Mouse (Mus musculus) kidney, embryonic 14.5 days (tissue): ENCODE results near the gene Tmem101. TPM values are rescaled to one million over a fixed set of nuclear protein-coding genes. Genes with fewer than 3 reads are reported as not detected.

Experiments
- ATAC-seq: fragments of 200-750 bp; cut with Nextera tagmentation; 2 replicates; pipeline ENCODE4 v1.8.0; 2017; ENCODE audit warnings: moderate number of reproducible peaks, mild to moderate bottlenecking, moderate TSS enrichment, moderate library complexity; ENCODE audit not compliant: low FRiP score, low TSS enrichment
- H3K27ac ChIP-seq: fragments of 300-500 bp; sonication (generic); 2 replicates; pipeline ENCODE4 v1.5.1; 2014; ENCODE audit warnings: low read depth, mild to moderate bottlenecking, low read length, moderate library complexity, mixed read lengths
- H3K27me3 ChIP-seq: fragments of 300-500 bp; sonication (generic); 2 replicates; pipeline ENCODE4 v1.6.1; 2014; ENCODE audit warnings: mild to moderate bottlenecking, low read length; ENCODE audit not compliant: control insufficient read depth, insufficient read depth
- H3K36me3 ChIP-seq: fragments of 300-500 bp; sonication (generic); 2 replicates; pipeline ENCODE4 v1.6.1; 2014; ENCODE audit warnings: low read length, mixed read lengths; ENCODE audit not compliant: control insufficient read depth, insufficient read depth
- H3K4me1 ChIP-seq: fragments of 300-500 bp; sonication (generic); 2 replicates; pipeline ENCODE4 v1.6.1; 2014; ENCODE audit warnings: low read length, mixed read lengths; ENCODE audit not compliant: control insufficient read depth, insufficient read depth
- H3K4me2 ChIP-seq: fragments of 300-500 bp; sonication (generic); replicated peaks from 2 replicates; pipeline ENCODE4 v1.6.1; 2014; ENCODE audit warnings: low read depth, mild to moderate bottlenecking, low read length
- H3K4me3 ChIP-seq: fragments of 300-500 bp; sonication (generic); 2 replicates; pipeline ENCODE4 v1.5.1; 2014; ENCODE audit warnings: mild to moderate bottlenecking, low read length
- H3K9ac ChIP-seq: fragments of 300-500 bp; sonication (generic); 2 replicates; pipeline ENCODE4 v1.6.1; 2014; ENCODE audit warnings: low read depth, mild to moderate bottlenecking, low read length, moderate library complexity
- H3K9me3 ChIP-seq: fragments of 300-500 bp; sonication (generic); 2 replicates; pipeline ENCODE4 v1.6.1; 2016; ENCODE audit warnings: low read length; ENCODE audit not compliant: control insufficient read depth
- WGBS: fragments of 180-500 bp; shearing (Covaris S2); extraction: QIAGEN DNeasy Blood & Tissue Kit; methylation state at CpG from one replicate; pipeline ENCODE4 v1.1.7; 2014; 5-methylcytosine and 5-hydroxymethylcytosine counted together
- polyA plus RNA-seq: library from polyadenylated mRNA; unstranded; fragments of >200 nt; fragmentation: Nextera tagmentation; extraction: Ambion mirVana; gene quantifications from 2 replicates; pipeline ENCODE4 v1.2.1, GENCODE M21; 2014

Tmem101 gene
- polyA plus RNA-seq = 26.5 and 28.2 TPM in 2 replicates

- peak; percentile 83 for ATAC-seq
These were observed at the start of gene Tmem101 for GRCm38 (mm10) chr11:102156039-102156785. Gene Tmem101, minus strand, starts transcription at chr11:102156404.

DNA sequence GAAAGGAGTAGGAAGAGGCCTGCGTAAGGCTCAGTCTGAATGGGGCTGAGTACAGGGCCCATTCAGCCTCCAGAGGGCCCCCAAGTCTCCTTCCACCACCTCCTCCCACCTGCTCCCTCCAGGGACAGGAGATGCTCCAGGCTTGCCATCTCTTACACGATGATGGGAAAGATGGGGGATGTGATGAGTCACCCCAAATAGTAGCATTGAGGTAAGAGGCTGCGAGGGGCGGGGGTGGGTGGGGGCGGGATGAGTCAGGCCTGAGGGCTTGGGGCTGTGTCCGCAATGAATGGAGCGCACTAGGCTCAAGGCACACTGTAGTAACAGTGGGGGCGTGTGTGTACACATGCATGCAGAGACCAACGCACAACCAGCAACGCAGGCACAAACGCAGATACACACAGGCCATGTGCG is 45.2 kb upstream of the Tmem101 start:
- no peaks in the 10 kb centered on the region for H3K9me3 ChIP-seq
- H3K4me2 ChIP-seq = no peak overlapping the region
- H3K4me1 ChIP-seq = no peaks in the 10 kb centered on the region; the same call in 1 of the 2 replicates
- no peak overlapping the region for H3K4me3 ChIP-seq
- H3K36me3 ChIP-seq = peaks cover 80% of the 10 kb centered on the region
- no peak overlapping the region for H3K27ac ChIP-seq
- H3K9ac ChIP-seq = no peak overlapping the region
- 79% methylated on average over 12 of the region's 12 CpGs for WGBS
- H3K27me3 ChIP-seq = no peaks in the 10 kb centered on the region
- ATAC-seq = 0 out of 2 replicates have a peak, but pooled peaks have one; percentile 3

More at GRCm38 (mm10) chr11:102156039-102156785, at the start of gene Tmem101:
- Histone ChIP-seq H3K27ac (0 out of 2 replicates have a peak within 1 kb of the TSS, but pooled peaks have one; percentile 44), H3K9ac (peak within 1 kb of the TSS; percentile 77), H3K4me2 (peak within 1 kb of the TSS; percentile 90), H3K36me3 (peaks cover 29% of the 10 kb centered on the region), H3K4me1 (0 out of 2 replicates have a peak, but pooled peaks cover 6% of the 10 kb centered on the region), H3K9me3 (no peaks in the 10 kb centered on the region), H3K4me3 (peak within 1 kb of the TSS; percentile 74), H3K27me3 (no peaks in the 10 kb centered on the region)
- under 1% methylated on average over 37 of the region's 37 CpGs for WGBS

- Histone ChIP-seq H3K4me3 (no peak overlapping the region), H3K9ac (no peak overlapping the region), H3K27me3 (no peaks in the 10 kb centered on the region), H3K27ac (no peak overlapping the region), H3K36me3 (peaks cover 85% of the 10 kb centered on the region), H3K4me2 (no peak overlapping the region), H3K4me1 (no peaks in the 10 kb centered on the region; the same call in 1 of the 2 replicates), H3K9me3 (no peaks in the 10 kb centered on the region)
- no peak for ATAC-seq
- WGBS = 43% methylated on average over 9 of the region's 9 CpGs
These were observed 43.7 kb upstream of the Tmem101 start for GRCm38 (mm10) chr11:102199856-102200255.

- Histone ChIP-seq H3K9ac (no peak overlapping the region), H3K4me3 (no peak overlapping the region), H3K36me3 (peaks cover 84% of the 10 kb centered on the region), H3K9me3 (no peaks in the 10 kb centered on the region), H3K27ac (no peak overlapping the region), H3K4me1 (no peaks in the 10 kb centered on the region; the same call in 1 of the 2 replicates), H3K27me3 (no peaks in the 10 kb centered on the region), H3K4me2 (no peak overlapping the region)
- 72% methylated on average over 6 of the region's 6 CpGs for WGBS
- ATAC-seq = no peak
These were observed 42.0 kb upstream of the Tmem101 start for GRCm38 (mm10) chr11:102198245-102198644.

DNA sequence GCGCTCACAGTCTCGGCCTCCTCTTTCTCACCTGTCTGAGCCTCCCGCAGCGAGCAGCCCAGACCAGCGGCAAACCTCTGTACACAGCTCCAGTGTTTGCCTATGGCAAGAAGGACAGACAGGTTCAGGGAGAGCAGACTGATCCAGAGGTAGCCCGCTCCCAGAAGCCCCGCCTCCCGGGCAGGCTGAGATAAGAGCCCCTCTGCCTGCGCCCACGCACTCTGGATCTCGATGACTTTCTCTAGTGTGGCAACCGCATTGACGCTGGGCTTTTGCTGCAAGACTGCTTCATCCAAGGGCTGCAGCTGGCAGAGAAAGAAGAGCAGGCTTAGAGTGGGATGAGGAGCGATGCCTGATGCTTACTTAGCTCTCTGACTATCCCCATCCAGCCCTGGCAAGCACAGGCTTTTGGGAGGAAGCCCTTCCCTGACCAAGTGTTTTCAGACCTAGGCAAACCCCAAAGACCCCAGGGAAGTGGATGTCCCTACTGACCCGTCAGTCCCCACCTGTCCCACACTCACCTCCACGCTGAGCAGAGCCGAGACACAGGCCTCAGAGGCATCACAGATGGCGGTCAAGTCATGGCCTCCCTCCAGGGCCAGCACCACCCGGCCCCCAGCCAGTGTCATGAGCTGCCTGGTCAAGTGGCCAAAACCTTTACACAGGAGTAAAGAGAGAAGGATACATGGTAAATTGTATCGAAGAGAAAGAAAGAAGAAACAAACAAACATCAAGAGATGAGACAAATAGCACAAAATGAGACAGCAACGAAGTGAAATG is 40.0 kb upstream of the Tmem101 start:
- no peaks in the 10 kb centered on the region for H3K27me3 ChIP-seq
- H3K9ac ChIP-seq = no peak overlapping the region
- no peak for ATAC-seq
- no peaks in the 10 kb centered on the region for H3K9me3 ChIP-seq
- no peak overlapping the region for H3K4me3 ChIP-seq
- WGBS = 82% methylated on average over 21 of the region's 21 CpGs
- H3K27ac ChIP-seq = no peak overlapping the region
- H3K4me2 ChIP-seq = no peak overlapping the region
- no peaks in the 10 kb centered on the region; the same call in 1 of the 2 replicates for H3K4me1 ChIP-seq
- peaks cover 79% of the 10 kb centered on the region for H3K36me3 ChIP-seq

DNA sequence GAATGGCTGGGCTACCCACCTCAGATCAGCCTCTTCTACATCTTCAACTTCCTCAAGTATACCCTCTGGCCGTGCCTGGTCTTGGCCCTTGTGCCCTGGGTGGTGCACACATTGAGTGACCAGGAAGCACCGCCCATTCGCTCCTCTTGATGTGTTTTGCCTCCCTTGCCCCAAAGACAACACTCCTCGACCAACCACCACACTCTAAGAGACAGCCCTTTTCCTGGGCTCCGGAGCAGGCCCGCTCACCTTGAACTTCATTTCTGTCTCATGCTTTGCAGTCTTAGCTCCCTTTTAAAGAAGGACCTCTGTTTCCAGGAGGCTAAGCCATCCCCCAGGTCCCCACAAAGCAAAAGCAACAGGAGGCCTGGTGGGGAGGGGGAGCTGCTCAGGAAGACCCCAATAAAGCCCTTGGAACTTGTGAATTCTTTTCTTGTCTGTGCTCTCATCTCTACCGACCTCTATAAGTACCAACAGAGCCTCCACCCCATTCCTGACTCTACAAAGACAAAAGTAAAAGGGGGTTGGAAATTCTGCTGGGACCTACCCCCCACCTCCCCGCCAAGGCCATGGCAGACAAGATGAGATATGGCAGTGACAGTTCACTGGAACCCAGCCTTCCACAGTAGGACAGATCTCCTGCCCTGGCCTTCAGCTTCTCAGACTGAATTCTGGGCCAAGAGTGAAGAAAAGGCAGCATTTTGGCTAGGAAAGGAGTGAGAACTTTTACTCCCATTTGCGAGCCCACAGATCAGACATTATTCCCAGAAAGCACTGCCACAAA is 37.6 kb upstream of the Tmem101 start:
- WGBS = 77% methylated on average over 9 of the region's 9 CpGs
- Histone ChIP-seq H3K4me1 (peaks cover 10% of the 10 kb centered on the region; the same call in 1 of the 2 replicates), H3K4me3 (no peak overlapping the region), H3K9ac (no peak overlapping the region), H3K27me3 (no peaks in the 10 kb centered on the region), H3K36me3 (peaks cover 59% of the 10 kb centered on the region), H3K4me2 (no peak overlapping the region), H3K9me3 (no peaks in the 10 kb centered on the region), H3K27ac (no peak overlapping the region)
- no peak for ATAC-seq

GRCm38 (mm10) chr11:102190848-102191247 is 34.6 kb upstream of the Tmem101 start:
- ATAC-seq = no peak
- Histone ChIP-seq H3K4me2 (peak overlapping the region; percentile 79), H3K27me3 (no peaks in the 10 kb centered on the region), H3K27ac (0 out of 2 replicates have a peak overlapping the region, but pooled peaks have one; percentile 14), H3K36me3 (peaks cover 35% of the 10 kb centered on the region), H3K4me3 (peak overlapping the region; percentile 57; the same call in 1 of the 2 replicates), H3K9me3 (no peaks in the 10 kb centered on the region), H3K9ac (peak overlapping the region; percentile 13; the same call in 1 of the 2 replicates), H3K4me1 (peaks cover 10% of the 10 kb centered on the region; the same call in 1 of the 2 replicates)
- 36% methylated on average over 4 of the region's 4 CpGs for WGBS
